Mouse (Mus musculus) forebrain, postnatal 0 days (tissue): Measurements from ENCODE around the gene Itpripl2. TPM values are rescaled to one million over a fixed set of nuclear protein-coding genes. Genes with fewer than 3 reads are reported as not detected.

Experiments
- ATAC-seq: fragments of 200-750 bp; cut with Nextera tagmentation; 2 replicates; pipeline ENCODE4 v1.8.0; 2017; ENCODE audit warnings: mild to moderate bottlenecking, moderate library complexity
- DNase-seq: peaks from one replicate; pipeline ENCODE4 v3.0.0-alpha.2; 2015
- H3K27ac ChIP-seq: fragments of 300-500 bp; sonication (generic); 2 replicates; pipeline ENCODE4 v1.5.1; 2014; ENCODE audit warnings: low read depth, mild to moderate bottlenecking, antibody characterized with exemption, low read length, moderate library complexity, mixed read lengths
- H3K27me3 ChIP-seq: fragments of 300-500 bp; sonication (generic); 2 replicates; pipeline ENCODE4 v1.6.1; 2014; ENCODE audit warnings: mild to moderate bottlenecking, low read length, mixed read lengths; ENCODE audit not compliant: insufficient read depth
- H3K36me3 ChIP-seq: fragments of 300-500 bp; sonication (generic); 2 replicates; pipeline ENCODE4 v1.6.1; 2014; ENCODE audit warnings: mild to moderate bottlenecking, moderate library complexity; ENCODE audit not compliant: insufficient read depth
- H3K4me1 ChIP-seq: fragments of 300-500 bp; sonication (generic); 2 replicates; pipeline ENCODE4 v1.6.1; 2014; ENCODE audit warnings: antibody characterized with exemption; ENCODE audit not compliant: insufficient read depth
- H3K4me2 ChIP-seq: fragments of 300-500 bp; sonication (generic); 2 replicates; pipeline ENCODE4 v1.6.1; 2014; ENCODE audit warnings: low read depth, mild to moderate bottlenecking, moderate library complexity
- H3K4me3 ChIP-seq: fragments of 300-500 bp; sonication (generic); 2 replicates; pipeline ENCODE4 v1.5.1; 2014; ENCODE audit warnings: low read depth, low read length, mixed read lengths
- H3K9ac ChIP-seq: fragments of 300-500 bp; sonication (generic); 2 replicates; pipeline ENCODE4 v1.6.1; 2014; ENCODE audit warnings: mild to moderate bottlenecking
- H3K9me3 ChIP-seq: fragments of 300-500 bp; sonication (generic); 2 replicates; pipeline ENCODE4 v1.6.1; 2016; ENCODE audit warnings: low read length
- CTCF ChIP-seq: sonication (generic); IDR thresholded peaks from 2 replicates; pipeline ENCODE4 v1.5.1; 2016; ENCODE audit warnings: antibody characterized with exemption, control low read depth, low read depth
- WGBS: fragments of 180-500 bp; shearing (Covaris S2); extraction: QIAGEN DNeasy Blood & Tissue Kit; methylation state at CpG from one replicate; pipeline ENCODE4 v1.1.7; 2014; 5-methylcytosine and 5-hydroxymethylcytosine counted together
- polyA plus RNA-seq: library from polyadenylated mRNA; unstranded; fragments of >200 nt; fragmentation: Nextera tagmentation; extraction: Ambion mirVana; gene quantifications from 2 replicates; pipeline ENCODE4 v1.2.1, GENCODE M21; 2015
- total RNA-seq: library from RNA; depleted of rRNA; stranded (reverse); fragments of >200 nt; gene quantifications from 2 replicates; pipeline ENCODE4 v1.2.3, GENCODE M21; 2014

The Itpripl2 gene
- total and polyA plus RNA-seq, 2 experiments from 2014 or later = 0.42 to 6.0 TPM

GRCm38 (mm10) chr7:118498984-118499783, 7.4 kb upstream of the Itpripl2 start:
- Histone ChIP-seq H3K27me3 (no peaks in the 10 kb centered on the region), H3K4me3 (no peak overlapping the region), H3K36me3 (no peaks in the 10 kb centered on the region), H3K9me3 (peaks cover 2% of the 10 kb centered on the region; the same call in 1 of the 2 replicates), H3K4me1 (no peaks in the 10 kb centered on the region), H3K27ac (no peak overlapping the region), H3K9ac (no peak overlapping the region), H3K4me2 (no peak overlapping the region)
- WGBS = 86% methylated on average over 12 of the region's 12 CpGs
- DNase-seq (no peak), ATAC-seq (no peak)
- TF ChIP-seq CTCF = no peak

DNA sequence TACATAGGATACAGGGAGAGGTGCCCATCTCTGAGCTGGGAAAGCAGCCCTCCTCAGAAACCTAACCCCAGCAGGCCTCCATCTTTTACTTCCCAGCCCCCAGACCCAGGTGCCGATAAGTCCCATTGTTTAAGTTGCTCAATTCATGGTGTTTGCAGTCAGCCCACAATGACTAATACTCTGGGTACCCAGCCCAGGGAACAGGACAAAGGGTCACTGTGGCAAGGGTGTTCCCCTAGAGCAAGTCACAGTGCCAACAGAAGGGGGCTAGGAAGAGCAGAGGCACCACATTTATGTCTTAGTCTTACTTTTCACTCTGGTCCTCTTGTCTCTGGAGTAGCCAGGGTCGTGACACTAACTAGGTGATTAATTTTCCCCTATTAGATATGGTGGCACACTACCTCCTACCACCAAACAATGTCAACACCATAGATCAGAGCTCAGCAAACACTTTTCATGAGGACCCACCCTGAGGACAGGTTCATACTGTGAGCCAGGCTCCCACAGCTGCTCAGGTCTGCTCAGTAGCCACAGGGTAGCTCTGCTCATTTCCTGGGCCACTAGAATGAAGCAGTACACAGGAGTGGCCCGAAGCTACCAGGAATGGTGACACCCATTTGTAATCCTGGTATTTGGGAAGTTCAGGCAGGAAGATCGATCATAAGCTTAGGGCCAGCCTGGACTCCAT, 3.3 kb upstream of the Itpripl2 start:
- TF ChIP-seq CTCF = no peak
- DNase-seq = no peak
- WGBS = 75% methylated on average over 4 of the region's 4 CpGs
- no peak overlapping the region for H3K27ac ChIP-seq
- H3K9me3 ChIP-seq = peaks cover 2% of the 10 kb centered on the region; the same call in 1 of the 2 replicates
- no peaks in the 10 kb centered on the region for H3K36me3 ChIP-seq
- no peak for ATAC-seq
- peaks cover 24% of the 10 kb centered on the region for H3K27me3 ChIP-seq
- H3K9ac ChIP-seq = no peak overlapping the region
- H3K4me1 ChIP-seq = no peaks in the 10 kb centered on the region
- no peak overlapping the region for H3K4me2 ChIP-seq
- no peak overlapping the region for H3K4me3 ChIP-seq

DNA sequence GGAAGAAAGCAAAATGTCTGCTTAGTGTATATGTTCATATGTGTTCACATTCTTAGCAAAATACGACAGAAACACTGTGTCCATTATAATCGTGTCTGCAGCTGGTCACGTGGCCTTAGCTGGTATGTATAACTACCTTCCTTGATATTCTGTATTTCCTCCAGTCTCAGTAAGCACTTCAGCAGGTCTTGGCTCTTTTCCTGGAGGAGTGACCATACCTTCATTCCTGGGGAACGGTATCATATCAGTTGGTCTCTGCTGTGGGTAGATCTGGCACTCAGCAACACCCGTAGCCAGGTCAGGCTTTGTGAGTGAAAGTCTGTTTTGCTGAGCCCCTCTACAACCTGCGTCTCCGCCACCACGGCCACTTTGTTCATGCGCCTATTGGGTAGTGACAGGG, 2.1 kb upstream of the Itpripl2 start:
- H3K9me3 ChIP-seq = peaks cover 2% of the 10 kb centered on the region; the same call in 1 of the 2 replicates
- DNase-seq (no peak), ATAC-seq (no peak)
- 91% methylated on average over 9 of the region's 9 CpGs for WGBS
- no peak overlapping the region for H3K9ac ChIP-seq
- H3K36me3 ChIP-seq = no peaks in the 10 kb centered on the region
- no peak for TF ChIP-seq CTCF
- H3K27me3 ChIP-seq = peaks cover 26% of the 10 kb centered on the region
- no peaks in the 10 kb centered on the region for H3K4me1 ChIP-seq
- H3K27ac ChIP-seq = no peak overlapping the region
- H3K4me2 ChIP-seq = no peak overlapping the region
- no peak overlapping the region for H3K4me3 ChIP-seq

GRCm38 (mm10) chr7:118490666-118491430, 927 bp downstream of the Itpripl2 start:
- peak; percentile 69 for ATAC-seq
- Histone ChIP-seq H3K36me3 (no peaks in the 10 kb centered on the region), H3K9ac (peak overlapping the region; percentile 29), H3K27me3 (peaks cover 29% of the 10 kb centered on the region), H3K4me3 (peak overlapping the region; percentile 41), H3K9me3 (no peaks in the 10 kb centered on the region), H3K4me2 (peak overlapping the region; percentile 62), H3K27ac (no peak overlapping the region), H3K4me1 (no peaks in the 10 kb centered on the region)
- WGBS = 6% methylated on average over 63 of the region's 67 CpGs
- TF ChIP-seq CTCF = 0 out of 2 replicates have a peak, but pooled peaks have one; percentile 14
- peak; percentile 62 for DNase-seq

GRCm38 (mm10) chr7:118489706-118490665, 1.8 kb downstream of the Itpripl2 start:
- Histone ChIP-seq H3K4me2 (no peak overlapping the region; the same call in 1 of the 2 replicates), H3K36me3 (no peaks in the 10 kb centered on the region), H3K9me3 (no peaks in the 10 kb centered on the region), H3K4me3 (no peak overlapping the region), H3K4me1 (no peaks in the 10 kb centered on the region), H3K27ac (no peak overlapping the region), H3K27me3 (peaks cover 29% of the 10 kb centered on the region), H3K9ac (no peak overlapping the region)
- TF ChIP-seq CTCF = no peak; the same call in 1 of the 2 replicates
- 21% methylated on average over 57 of the region's 57 CpGs for WGBS
- ATAC-seq = peak; percentile 5; the same call in 1 of the 2 replicates
- DNase-seq = no peak
